Mouse (Mus musculus) heart, adult 2 months (tissue): ENCODE measurements around the gene Glmp. TPM values are rescaled to one million over a fixed set of nuclear protein-coding genes. Genes with fewer than 3 reads are reported as not detected.

Experiments used
- DNase-seq, 2 experiments: peaks; one replicate each; pipeline ENCODE4 v3.0.0; 2021
- H3K27ac ChIP-seq: fragments of 200-600 bp; 2 replicates; pipeline ENCODE4 v1.8.1; 2022
- H3K27me3 ChIP-seq: fragments of 200-500 bp; 2 replicates; pipeline ENCODE4 v1.6.1; 2012; ENCODE audit warnings: mild to moderate bottlenecking, low read length, inconsistent platforms, mixed read lengths; ENCODE audit not compliant: control insufficient read depth, insufficient read depth
- H3K36me3 ChIP-seq: fragments of 200-500 bp; 2 replicates; pipeline ENCODE4 v1.6.1; 2012; ENCODE audit warnings: low read length, inconsistent platforms; ENCODE audit not compliant: control insufficient read depth, insufficient read depth
- H3K4me1 ChIP-seq: fragments of 200-500 bp; 2 replicates; pipeline ENCODE4 v1.6.1; 2011; ENCODE audit warnings: low read length; ENCODE audit not compliant: control insufficient read depth, insufficient read depth
- H3K4me3 ChIP-seq: fragments of 200-600 bp; 2 replicates; pipeline ENCODE4 v1.8.1; 2022
- H3K79me2 ChIP-seq: fragments of 200-500 bp; replicated peaks from 2 replicates; pipeline ENCODE4 v1.6.1; 2012; ENCODE audit warnings: mild to moderate bottlenecking, inconsistent platforms, low read length, moderate library complexity, mixed read lengths; ENCODE audit not compliant: control insufficient read depth, insufficient read depth
- H3K9ac ChIP-seq: fragments of 200-500 bp; 2 replicates; pipeline ENCODE4 v1.6.1; 2012; ENCODE audit warnings: low read depth, mild to moderate bottlenecking, control low read depth, inconsistent platforms, low read length, mixed read lengths
- CTCF ChIP-seq: fragments of 200-600 bp; IDR thresholded peaks from 2 replicates; pipeline ENCODE4 v1.8.1; 2022; ENCODE audit warnings: antibody characterized with exemption, mild to moderate bottlenecking, moderate library complexity
- EP300 ChIP-seq: fragments of 200-500 bp; IDR thresholded peaks from 2 replicates; pipeline ENCODE4 v1.6.1; 2011; ENCODE audit warnings: low read depth, low read length, control low read depth; ENCODE audit not compliant: insufficient read depth
- POLR2A ChIP-seq: fragments of 200-500 bp; IDR thresholded peaks from 2 replicates; pipeline ENCODE4 v1.6.1; 2011; ENCODE audit warnings: mild to moderate bottlenecking, low read depth, low read length, control low read depth; ENCODE audit not compliant: insufficient read depth
- WGBS: fragments of 180-500 bp; shearing (Covaris S2); methylation state at CpG from one replicate; pipeline ENCODE4 v1.1.7; 2018; 5-methylcytosine and 5-hydroxymethylcytosine counted together
- intact Hi-C: fragments of 180-260 bp; cut with DNase I; formaldehyde crosslinking; loops from one replicate; pipeline ENCODE4 v1.15.1; 2025
- polyA plus RNA-seq: library from polyadenylated mRNA; depleted of rRNA; stranded (reverse); fragments of >200 nt; gene quantifications from 2 replicates; pipeline ENCODE4 v1.2.3, GENCODE M21; 2012
- total RNA-seq, 2 experiments: library from RNA; stranded (reverse); gene quantifications; 2 replicates each; pipeline ENCODE4 v1.2.3; 2021

Glmp gene
- total and polyA plus RNA-seq, 3 experiments: 75.6 to 98.0 (median 80.9) TPM

DNA sequence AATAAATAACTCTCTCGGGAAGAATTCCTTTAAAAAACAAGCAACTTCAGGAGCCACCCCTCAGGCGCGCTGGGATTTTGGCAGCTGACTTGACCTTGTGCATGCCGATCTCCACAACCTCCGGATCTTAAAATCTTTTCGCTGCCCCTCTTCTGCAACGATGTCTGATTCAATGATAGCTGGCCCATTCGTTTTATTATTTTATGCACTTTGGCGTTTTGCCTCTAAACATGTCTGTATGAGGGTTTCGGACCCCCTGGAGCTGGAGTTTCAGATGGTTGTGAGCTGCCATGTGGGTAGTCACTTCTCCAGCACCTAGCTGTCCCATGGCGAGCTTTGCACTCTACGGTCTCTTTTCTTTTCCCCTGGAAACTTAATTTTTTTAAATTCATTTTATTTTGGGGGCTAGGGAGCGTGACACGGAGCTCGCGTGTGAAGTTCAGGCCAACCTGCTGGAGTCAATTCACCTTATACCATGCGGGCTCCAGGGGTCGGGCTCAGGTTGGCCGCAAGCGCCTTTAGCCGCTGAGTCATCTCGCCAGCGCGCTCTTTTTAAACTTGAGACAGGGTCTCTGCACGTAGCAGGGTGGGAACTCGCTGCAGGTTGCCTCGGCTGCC is 10.7 kb downstream of the Glmp start:
- no peaks in the 10 kb centered on the region for H3K36me3 ChIP-seq
- peaks cover 6% of the 10 kb centered on the region for H3K4me1 ChIP-seq
- DNase-seq: no peak
- intact Hi-C loops: loop anchor here (5.0 kb wide), 1 partner anchor 38 kb away; the partner anchor contains the start of genes Cct3 and Tsacc
- peak overlapping the region; percentile 75 for H3K9ac ChIP-seq
- H3K4me3 ChIP-seq: peak overlapping the region; percentile 85
- H3K79me2 ChIP-seq: no peaks in the 10 kb centered on the region; the same call in 1 of the 2 replicates
- H3K27me3 ChIP-seq: no peaks in the 10 kb centered on the region
- 1% methylated on average over 27 of the region's 27 CpGs for WGBS
- TF ChIP-seq EP300: no peak
- TF ChIP-seq CTCF: no peak
- TF ChIP-seq POLR2A: no peak
- peak overlapping the region; percentile 99 for H3K27ac ChIP-seq

DNA sequence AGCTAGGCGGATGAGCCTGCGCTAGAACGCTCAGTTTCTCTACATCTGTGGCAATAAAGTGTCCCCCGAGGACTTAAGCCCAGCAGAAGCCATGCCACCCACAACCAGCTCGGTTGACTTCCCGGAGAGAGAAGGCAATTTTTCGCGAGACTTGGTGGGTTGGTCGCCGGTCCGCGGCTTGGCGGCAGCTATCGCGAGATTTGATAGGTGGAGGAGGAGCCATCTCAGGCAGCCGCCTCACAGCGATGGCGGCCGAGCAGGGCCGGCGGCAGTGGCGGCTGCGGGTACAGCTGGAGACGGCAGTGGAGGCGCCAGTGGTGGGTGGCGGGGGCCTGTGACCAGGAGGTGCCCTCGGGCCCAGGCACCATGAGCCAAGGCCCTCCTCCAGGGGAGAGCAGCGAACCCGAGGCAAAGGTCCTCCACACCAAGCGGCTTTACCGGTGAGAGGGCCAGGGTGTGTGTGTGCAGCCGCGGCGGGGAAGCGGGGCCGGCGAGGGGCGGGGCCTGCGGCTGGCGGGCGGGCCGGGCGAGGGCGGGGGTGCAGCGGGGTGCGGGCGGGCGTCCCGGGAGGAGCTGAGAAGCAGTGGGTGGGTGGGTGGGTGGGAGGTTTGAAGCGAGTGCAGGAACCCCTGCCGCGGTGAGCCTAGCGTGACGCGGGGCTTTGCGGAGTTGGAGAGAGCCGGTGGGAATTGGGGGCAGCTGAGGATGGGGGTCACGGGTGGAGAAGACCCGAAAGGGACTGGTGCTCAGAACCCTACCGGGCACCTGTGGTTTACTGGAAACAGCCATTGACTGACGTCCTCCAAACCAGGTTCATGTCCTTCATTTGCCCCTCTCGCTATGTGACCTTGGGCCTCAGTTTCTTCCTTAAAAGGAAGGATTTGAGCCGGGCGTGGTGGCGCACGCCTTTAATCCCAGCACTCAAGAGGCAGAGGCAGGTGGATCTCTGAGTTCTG is 11.5 kb downstream of the Glmp start, which contains the start of the genes Tmem79 and Smg5:
TSS of gene Tmem79 (minus strand) at position 91 of the 956 bp plus-strand sequence.
TSS of gene Smg5 (plus strand) at position 203 of the 956 bp plus-strand sequence.
- H3K4me1 ChIP-seq: peaks cover 6% of the 10 kb centered on the region
- under 1% methylated on average over 59 of the region's 66 CpGs for WGBS
- no peaks in the 10 kb centered on the region for H3K36me3 ChIP-seq
- H3K79me2 ChIP-seq: no peaks in the 10 kb centered on the region; the same call in 1 of the 2 replicates
- peak; percentile 99 for TF ChIP-seq POLR2A
- no peak for TF ChIP-seq CTCF
- no peaks in the 10 kb centered on the region for H3K27me3 ChIP-seq
- H3K27ac ChIP-seq: peak within 1 kb of the TSS; percentile 99
- peak within 1 kb of the TSS; percentile 85 for H3K4me3 ChIP-seq
- peak within 1 kb of the TSS; percentile 95 for H3K9ac ChIP-seq
- DNase-seq: peak; percentile 97 to 98
- intact Hi-C loops: loop anchor here (5.0 kb wide), 1 partner anchor 39 kb away; the partner anchor contains the start of genes Cct3 and Tsacc

DNA sequence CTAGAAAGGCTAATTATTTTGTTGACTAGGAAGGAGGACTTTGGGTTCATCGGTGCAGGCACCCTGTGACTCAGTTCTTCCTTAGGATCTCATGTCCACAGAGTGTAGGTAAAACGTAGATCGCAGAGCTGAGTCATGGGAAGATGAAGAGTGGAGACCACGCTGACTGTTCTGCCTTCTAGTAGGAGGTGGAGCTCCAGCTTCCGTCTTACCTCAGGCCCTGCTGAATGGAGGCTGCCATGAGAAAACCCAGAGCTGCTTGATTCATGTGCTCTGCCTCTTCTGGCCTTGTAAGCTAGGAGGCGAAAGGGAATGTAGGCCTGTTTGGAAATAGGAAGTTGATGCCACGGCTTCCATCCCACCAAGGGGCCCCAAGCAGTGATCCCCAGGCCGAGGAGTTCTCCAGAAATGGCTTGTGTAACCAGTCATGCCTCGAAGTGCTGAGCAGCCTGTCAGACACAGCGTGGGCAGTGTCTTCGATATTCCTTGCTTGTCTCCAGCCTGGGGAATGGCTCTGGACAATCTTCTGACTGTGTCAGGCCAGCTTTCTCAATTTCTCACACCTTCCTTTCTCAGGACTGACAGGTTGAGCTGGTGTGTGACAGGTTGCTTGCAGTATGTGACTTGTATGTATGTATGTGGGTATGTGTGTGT is 12.7 kb downstream of the Glmp start:
- peak overlapping the region; percentile 99; the same call in 1 of the 2 replicates for H3K27ac ChIP-seq
- peak overlapping the region; percentile 85; the same call in 1 of the 2 replicates for H3K4me3 ChIP-seq
- no peaks in the 10 kb centered on the region for H3K27me3 ChIP-seq
- intact Hi-C loops: loop anchor here (5.0 kb wide), 1 partner anchor 40 kb away; the partner anchor contains the start of genes Cct3 and Tsacc
- TF ChIP-seq CTCF (no peak), POLR2A (no peak), EP300 (no peak)
- no peaks in the 10 kb centered on the region; the same call in 1 of the 2 replicates for H3K79me2 ChIP-seq
- no peak overlapping the region for H3K9ac ChIP-seq
- H3K4me1 ChIP-seq: peaks cover 6% of the 10 kb centered on the region
- 36% methylated on average over 11 of the region's 11 CpGs for WGBS
- peak in 1 of 2 experiments; percentile 28 for DNase-seq
- H3K36me3 ChIP-seq: no peaks in the 10 kb centered on the region; the same call in 1 of the 2 replicates

DNA sequence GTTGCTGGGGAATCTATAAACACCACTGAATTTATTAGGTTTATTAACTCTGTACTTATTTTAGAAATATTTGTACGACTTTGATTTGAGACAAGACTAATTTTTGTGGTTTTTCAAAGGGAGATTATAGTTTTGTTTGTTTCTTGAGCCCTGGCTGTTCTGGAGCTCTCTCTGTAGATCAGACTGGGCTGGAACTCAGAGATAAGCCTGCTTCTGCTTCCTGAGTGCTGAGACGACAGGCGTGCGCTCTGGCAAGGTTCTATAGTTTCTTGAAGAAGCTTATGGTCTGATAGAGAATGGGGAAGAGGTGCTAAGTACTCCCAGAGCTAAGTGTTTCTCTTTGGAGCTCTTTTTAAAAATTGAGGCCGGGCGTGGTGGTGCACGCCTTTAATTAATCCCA is 13.5 kb downstream of the Glmp start:
- no peaks in the 10 kb centered on the region; the same call in 1 of the 2 replicates for H3K36me3 ChIP-seq
- no peak for DNase-seq
- no peak overlapping the region for H3K4me3 ChIP-seq
- H3K4me1 ChIP-seq: peaks cover 6% of the 10 kb centered on the region
- intact Hi-C loops: loop anchor here (5.0 kb wide), 1 partner anchor 41 kb away; the partner anchor contains the start of genes Cct3 and Tsacc
- no peak overlapping the region for H3K9ac ChIP-seq
- TF ChIP-seq CTCF: no peak
- no peak for TF ChIP-seq EP300
- no peak for TF ChIP-seq POLR2A
- H3K27ac ChIP-seq: no peak overlapping the region
- H3K27me3 ChIP-seq: no peaks in the 10 kb centered on the region
- no peaks in the 10 kb centered on the region; the same call in 1 of the 2 replicates for H3K79me2 ChIP-seq
- WGBS: 74% methylated on average over 7 of the region's 7 CpGs

DNA sequence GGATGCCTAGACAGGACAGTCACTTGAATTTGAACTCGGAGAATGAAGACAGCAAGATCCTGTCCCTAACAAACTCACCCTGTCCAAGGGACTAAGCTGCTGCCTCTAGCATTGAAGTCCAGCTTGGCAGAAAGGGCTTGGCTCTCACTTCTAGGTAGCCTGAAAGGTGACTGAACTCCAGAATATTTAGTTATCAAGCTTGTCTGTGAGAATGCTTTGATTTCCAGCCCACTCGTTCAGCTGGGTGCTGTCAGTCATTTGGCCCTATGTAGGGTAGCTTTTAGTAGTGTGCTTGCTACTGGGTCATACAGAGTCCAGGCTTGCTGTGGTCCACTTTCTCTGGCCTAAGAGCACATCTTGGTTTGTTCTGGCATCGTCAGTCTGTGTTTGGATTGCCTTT is 14.2 kb downstream of the Glmp start:
- no peak for DNase-seq
- no peaks in the 10 kb centered on the region; the same call in 1 of the 2 replicates for H3K36me3 ChIP-seq
- H3K79me2 ChIP-seq: no peaks in the 10 kb centered on the region; the same call in 1 of the 2 replicates
- intact Hi-C loops: loop anchor here (5.0 kb wide), 1 partner anchor 42 kb away; the partner anchor contains the start of genes Cct3 and Tsacc
- no peak overlapping the region for H3K27ac ChIP-seq
- peaks cover 6% of the 10 kb centered on the region for H3K4me1 ChIP-seq
- H3K9ac ChIP-seq: no peak overlapping the region
- H3K27me3 ChIP-seq: no peaks in the 10 kb centered on the region
- no peak for TF ChIP-seq CTCF
- no peak for TF ChIP-seq POLR2A
- no peak for TF ChIP-seq EP300
- WGBS: 43% methylated on average over 3 of the region's 3 CpGs
- no peak overlapping the region for H3K4me3 ChIP-seq
